1 mouse cellular context compared by ENCODE assay signal in the genomic region with DNA sequence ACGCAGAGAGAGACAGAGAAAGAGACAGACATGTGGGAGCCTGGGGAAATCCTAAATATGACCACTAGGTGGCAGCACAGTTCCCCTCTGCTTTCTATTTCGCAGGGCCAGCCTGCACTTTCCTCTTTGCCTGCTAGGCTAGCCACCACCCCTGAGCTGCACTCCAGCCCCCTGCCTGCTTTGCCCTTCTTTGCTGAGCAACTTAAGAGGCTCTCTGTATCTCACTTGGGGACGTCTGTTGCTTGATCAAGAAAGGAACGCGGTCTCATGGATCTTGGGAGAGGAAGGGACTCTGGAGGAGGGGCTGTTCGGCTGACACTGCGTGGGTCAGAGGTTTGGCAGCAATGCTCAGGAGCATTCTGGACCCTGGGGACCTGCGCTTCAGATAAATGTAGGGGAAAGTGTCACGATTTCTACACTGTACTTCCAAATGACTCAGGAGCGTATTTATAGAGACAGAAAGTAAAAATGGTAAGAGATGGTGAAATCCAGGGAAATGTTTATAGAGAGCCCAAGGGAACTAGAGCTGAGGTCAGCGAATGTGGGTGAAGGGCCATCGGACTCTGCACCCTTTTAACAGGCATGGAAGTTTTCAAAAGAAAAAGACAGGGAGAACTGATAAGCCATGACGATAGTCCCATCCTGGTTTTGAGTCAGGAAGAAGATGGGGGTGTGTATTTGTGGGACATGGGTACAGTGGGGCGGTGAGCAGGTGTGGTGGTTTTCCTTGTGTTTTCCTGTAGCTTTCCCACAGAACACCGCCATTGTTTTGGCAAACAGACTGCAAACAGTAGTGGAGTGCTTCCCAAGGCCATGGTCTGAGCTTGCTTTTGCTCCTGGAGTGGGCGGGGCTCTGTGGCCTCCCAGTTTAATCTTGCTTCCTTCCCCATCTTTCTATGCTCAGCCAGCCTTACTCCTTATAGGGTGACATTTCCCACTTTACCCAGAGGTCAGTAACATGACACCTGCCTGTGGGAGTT.
TF ChIP-seq lines count a peak whose summit lies in the region.

No protein-coding gene starts in this region.

TF ChIP-seq in MEL, 35 proteins besides CTCF, POLR2A, EP300 and RAD21:
- TF ChIP-seq E2F4 (IDR thresholded peaks at IDR 0.05; ENCODE audit: borderline replicate concordance, low read depth, low read length) = no peak
- TF ChIP-seq MYC (IDR thresholded peaks at IDR 0.05; ENCODE audit: low read depth, low read length) = peak; percentile 66; the same call in 1 of the 2 replicates
- TF ChIP-seq JUND (IDR thresholded peaks at IDR 0.05; ENCODE audit: low read depth, low read length) = no peak
- TF ChIP-seq TCF12 (IDR thresholded peaks at IDR 0.05; ENCODE audit: low read depth, low read length) = no peak
- TF ChIP-seq CHD2 (IDR thresholded peaks at IDR 0.05; ENCODE audit: low read length) = no peak
- TF ChIP-seq ZMIZ1 (IDR thresholded peaks at IDR 0.05; ENCODE audit: low read depth, low read length) = no peak; the same call in 1 of the 2 replicates
- no peak for TF ChIP-seq MAX (IDR thresholded peaks at IDR 0.05; ENCODE audit: low read length)
- no peak for TF ChIP-seq NELFE (IDR thresholded peaks at IDR 0.05; ENCODE audit: low read depth, low read length)
- TF ChIP-seq TAL1 (IDR thresholded peaks at IDR 0.05; ENCODE audit: low read length) = no peak
- no peak for TF ChIP-seq CHD1 (IDR thresholded peaks at IDR 0.05; ENCODE audit: low read depth, low read length)
- TF ChIP-seq ZKSCAN1 (IDR thresholded peaks at IDR 0.05; ENCODE audit: low read depth, low read length) = no peak
- TF ChIP-seq ELF1 (IDR thresholded peaks at IDR 0.05; ENCODE audit: low read depth, low read length) = no peak
- TF ChIP-seq RCOR1 (IDR thresholded peaks at IDR 0.05; ENCODE audit: low read depth, low read length) = no peak
- TF ChIP-seq POLR2AphosphoS2 (IDR thresholded peaks at IDR 0.05; ENCODE audit: low read length) = no peak
- TF ChIP-seq TBP (IDR thresholded peaks at IDR 0.05; ENCODE audit: low read depth, low read length) = no peak
- TF ChIP-seq MXI1 (IDR thresholded peaks at IDR 0.05; ENCODE audit: low read depth, low read length) = 0 out of 2 replicates have a peak, but pooled peaks have one; percentile 20
- TF ChIP-seq NRF1 (IDR thresholded peaks at IDR 0.05; ENCODE audit: insufficient read depth, low read depth, low read length, poor library complexity, severe bottlenecking) = no peak
- no peak for TF ChIP-seq KAT2A (conservative IDR thresholded peaks at IDR 0.05; ENCODE audit: low read depth, low read length)
- no peak for TF ChIP-seq USF1 (IDR thresholded peaks at IDR 0.05; ENCODE audit: low read depth, low read length)
- TF ChIP-seq MAZ (IDR thresholded peaks at IDR 0.05; ENCODE audit: low read depth, low read length) = no peak
- peak; percentile 57 for TF ChIP-seq ZC3H11A (IDR thresholded peaks at IDR 0.05; ENCODE audit: low read depth, low read length)
- 0 out of 2 replicates have a peak, but pooled peaks have one; percentile 14 for TF ChIP-seq SIN3A (IDR thresholded peaks at IDR 0.05; ENCODE audit: low read length)
- TF ChIP-seq SMC3 (IDR thresholded peaks at IDR 0.05; ENCODE audit: low read depth, low read length) = peak; percentile 71
- TF ChIP-seq HCFC1 (IDR thresholded peaks at IDR 0.05; ENCODE audit: low read depth, low read length) = no peak
- TF ChIP-seq GATA1 (IDR thresholded peaks at IDR 0.05; ENCODE audit: low read depth, low read length) = no peak
TF ChIP-seq in MEL: peak in this region for 5.
